Mouse (Mus musculus) heart, embryonic 12.5 days (tissue): ENCODE measurements around the gene Oxct2a. TPM values are rescaled to one million over a fixed set of nuclear protein-coding genes. Genes with fewer than 3 reads are reported as not detected.
"Not testable (repeated sequence)": the region's sequence is repeated elsewhere in the genome, so short reads cannot be mapped to it uniquely, and the experiment has no call there.

Experiments used
- ATAC-seq: fragments of 200-750 bp; cut with Nextera tagmentation; 2 replicates; pipeline ENCODE4 v1.8.0; 2017; ENCODE audit warnings: moderate TSS enrichment, moderate library complexity; ENCODE audit not compliant: insufficient number of reproducible peaks, low FRiP score
- H3K27ac ChIP-seq: fragments of 300-500 bp; sonication (generic); 2 replicates; pipeline ENCODE4 v1.5.1; 2016; ENCODE audit warnings: mild to moderate bottlenecking, moderate library complexity; ENCODE audit not compliant: poor library complexity, severe bottlenecking
- H3K27me3 ChIP-seq: fragments of 300-500 bp; sonication (generic); replicated peaks from 2 replicates; pipeline ENCODE4 v1.6.1; 2016; ENCODE audit warnings: mild to moderate bottlenecking, moderate library complexity
- H3K36me3 ChIP-seq: fragments of 300-500 bp; sonication (generic); 2 replicates; pipeline ENCODE4 v1.6.1; 2016; ENCODE audit warnings: mild to moderate bottlenecking, moderate library complexity
- H3K4me1 ChIP-seq: fragments of 300-500 bp; sonication (generic); replicated peaks from 2 replicates; pipeline ENCODE4 v1.6.1; 2016; ENCODE audit warnings: mild to moderate bottlenecking
- H3K4me2 ChIP-seq: fragments of 300-500 bp; sonication (generic); 2 replicates; pipeline ENCODE4 v1.6.1; 2016; ENCODE audit warnings: mild to moderate bottlenecking, moderate library complexity
- H3K4me3 ChIP-seq: fragments of 300-500 bp; sonication (generic); 2 replicates; pipeline ENCODE4 v1.5.1; 2016; ENCODE audit warnings: mild to moderate bottlenecking
- H3K9ac ChIP-seq: fragments of 300-500 bp; sonication (generic); 2 replicates; pipeline ENCODE4 v1.6.1; 2016; ENCODE audit warnings: mild to moderate bottlenecking, moderate library complexity
- H3K9me3 ChIP-seq: fragments of 300-500 bp; sonication (generic); replicated peaks from 2 replicates; pipeline ENCODE4 v1.6.1; 2016; ENCODE audit warnings: mild to moderate bottlenecking, moderate library complexity
- WGBS: fragments of 180-500 bp; shearing (Covaris S2); methylation state at CpG from one replicate; pipeline ENCODE4 v1.1.7; 2016; 5-methylcytosine and 5-hydroxymethylcytosine counted together
- polyA plus RNA-seq: library from polyadenylated mRNA; unstranded; fragments of >200 nt; fragmentation: Nextera tagmentation; extraction: Ambion mirVana; gene quantifications from 2 replicates; pipeline ENCODE4 v1.2.1, GENCODE M21; 2016

Oxct2a gene
- polyA plus RNA-seq, 1 experiment from 2014 or later, result not detected

DNA sequence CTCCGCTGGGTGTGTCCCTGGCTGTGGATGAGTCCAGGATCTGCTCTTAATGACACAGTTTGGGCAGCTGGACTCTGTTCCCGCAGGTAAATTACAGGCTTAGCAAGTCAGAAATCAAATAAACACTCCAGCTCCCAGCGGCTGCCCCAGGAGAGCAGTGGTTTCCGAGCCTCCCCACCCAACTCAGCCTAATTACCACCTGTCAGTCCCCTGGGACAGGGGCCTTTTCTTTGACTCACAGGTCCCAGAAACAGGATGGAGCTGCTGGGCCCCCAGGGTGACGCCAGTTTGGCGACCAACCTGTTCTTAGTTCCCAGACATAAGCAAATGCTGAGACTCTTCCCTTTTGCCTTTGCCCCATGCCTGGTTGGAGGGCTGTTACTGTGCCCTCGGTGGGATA, 11.6 kb downstream of the Oxct2a start:
- Histone ChIP-seq H3K36me3 (0 out of 2 replicates have a peak, but pooled peaks cover 3% of the 10 kb centered on the region), H3K9ac (no peak overlapping the region), H3K4me2 (no peak overlapping the region), H3K9me3 (0 out of 2 replicates have a peak, but pooled peaks cover 3% of the 10 kb centered on the region), H3K4me1 (peaks cover 24% of the 10 kb centered on the region), H3K4me3 (no peak overlapping the region), H3K27me3 (no peaks in the 10 kb centered on the region), H3K27ac (no peak overlapping the region)
- 85% methylated on average over 7 of the region's 7 CpGs for WGBS
- no peak for ATAC-seq

DNA sequence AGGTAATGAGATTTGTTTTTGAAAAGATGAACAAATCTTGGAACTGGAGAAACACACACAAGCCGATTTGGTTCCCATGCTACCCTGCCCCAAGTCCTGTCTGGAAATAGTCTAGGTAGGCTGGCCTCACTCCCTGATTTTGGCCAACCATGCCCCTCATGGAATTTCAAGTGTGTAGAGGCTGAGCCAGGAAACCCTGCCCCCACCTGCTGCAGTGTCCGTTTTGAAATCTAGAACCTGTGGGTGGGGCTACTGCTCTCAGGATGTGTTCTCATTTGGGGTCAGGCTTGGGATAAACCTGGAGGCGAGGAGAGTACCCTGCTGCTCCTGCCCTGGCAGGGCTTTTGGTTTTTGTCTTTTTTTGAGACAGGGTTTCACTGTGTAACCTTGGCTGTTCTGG, 15.1 kb downstream of the Oxct2a start:
- Histone ChIP-seq H3K4me1 (peaks cover 23% of the 10 kb centered on the region), H3K27me3 (no peaks in the 10 kb centered on the region), H3K9ac (no peak overlapping the region), H3K36me3 (peaks cover 19% of the 10 kb centered on the region), H3K4me3 (no peak overlapping the region), H3K27ac (no peak overlapping the region), H3K9me3 (0 out of 2 replicates have a peak, but pooled peaks cover 9% of the 10 kb centered on the region), H3K4me2 (no peak overlapping the region)
- no peak for ATAC-seq
- 45% methylated on average over 3 of the region's 3 CpGs for WGBS

DNA sequence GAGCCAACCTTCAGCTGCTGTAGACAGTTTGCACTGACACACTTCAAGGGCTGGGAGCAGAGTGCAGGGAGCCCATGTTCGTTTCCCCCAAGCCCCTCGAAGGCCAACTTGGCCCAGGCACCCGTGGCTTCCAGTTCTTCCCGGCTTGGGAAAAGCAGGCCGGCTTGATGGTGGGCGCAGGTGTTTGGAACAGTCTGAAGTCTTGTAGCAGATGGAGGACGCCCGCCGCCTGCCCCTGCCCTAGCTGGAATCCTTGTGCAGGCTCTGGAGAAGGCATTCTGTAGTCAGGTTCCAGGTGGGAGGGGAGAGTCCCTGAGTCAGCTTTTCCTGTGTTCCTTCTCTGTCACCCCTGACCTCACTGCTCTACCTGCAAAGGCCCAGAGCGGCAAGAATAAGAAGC, 16.4 kb downstream of the Oxct2a start:
- WGBS, result 90% methylated on average over 10 of the region's 10 CpGs
- peaks cover 18% of the 10 kb centered on the region for H3K4me1 ChIP-seq
- no peak overlapping the region for H3K4me2 ChIP-seq
- H3K9ac ChIP-seq, result no peak overlapping the region
- no peak for ATAC-seq
- no peak overlapping the region for H3K4me3 ChIP-seq
- H3K27ac ChIP-seq, result no peak overlapping the region
- H3K27me3 ChIP-seq, result no peaks in the 10 kb centered on the region
- H3K36me3 ChIP-seq, result peaks cover 32% of the 10 kb centered on the region
- 0 out of 2 replicates have a peak, but pooled peaks cover 9% of the 10 kb centered on the region for H3K9me3 ChIP-seq

DNA sequence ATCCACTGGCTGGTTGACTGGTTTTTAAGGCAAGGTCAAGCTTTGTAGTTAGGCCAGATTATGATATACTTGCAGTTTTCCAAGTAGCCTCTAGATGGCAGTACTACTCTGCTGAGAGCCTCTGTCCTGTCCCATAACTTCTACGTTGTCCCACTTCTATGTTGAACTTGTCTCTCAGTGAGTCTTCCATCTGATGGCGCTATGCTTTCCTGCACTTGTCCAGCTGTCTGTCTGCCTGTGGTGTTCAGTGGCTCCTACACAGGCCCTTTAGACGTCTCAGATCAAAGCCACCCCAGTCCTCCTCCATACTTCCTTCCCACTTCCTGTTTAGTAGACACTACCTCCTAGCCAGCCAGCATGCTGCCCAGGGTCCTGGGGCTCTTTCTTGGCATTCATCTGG, 17.6 kb downstream of the Oxct2a start:
- Histone ChIP-seq H3K9me3 (0 out of 2 replicates have a peak, but pooled peaks cover 5% of the 10 kb centered on the region), H3K4me1 (peaks cover 18% of the 10 kb centered on the region), H3K4me3 (no peak overlapping the region), H3K27ac (no peak overlapping the region), H3K9ac (no peak overlapping the region), H3K36me3 (peaks cover 37% of the 10 kb centered on the region), H3K27me3 (no peaks in the 10 kb centered on the region), H3K4me2 (no peak overlapping the region)
- 0 out of 2 replicates have a peak, but pooled peaks have one; percentile 15 for ATAC-seq
- WGBS, result 28% methylated on average over 3 of the region's 3 CpGs

DNA sequence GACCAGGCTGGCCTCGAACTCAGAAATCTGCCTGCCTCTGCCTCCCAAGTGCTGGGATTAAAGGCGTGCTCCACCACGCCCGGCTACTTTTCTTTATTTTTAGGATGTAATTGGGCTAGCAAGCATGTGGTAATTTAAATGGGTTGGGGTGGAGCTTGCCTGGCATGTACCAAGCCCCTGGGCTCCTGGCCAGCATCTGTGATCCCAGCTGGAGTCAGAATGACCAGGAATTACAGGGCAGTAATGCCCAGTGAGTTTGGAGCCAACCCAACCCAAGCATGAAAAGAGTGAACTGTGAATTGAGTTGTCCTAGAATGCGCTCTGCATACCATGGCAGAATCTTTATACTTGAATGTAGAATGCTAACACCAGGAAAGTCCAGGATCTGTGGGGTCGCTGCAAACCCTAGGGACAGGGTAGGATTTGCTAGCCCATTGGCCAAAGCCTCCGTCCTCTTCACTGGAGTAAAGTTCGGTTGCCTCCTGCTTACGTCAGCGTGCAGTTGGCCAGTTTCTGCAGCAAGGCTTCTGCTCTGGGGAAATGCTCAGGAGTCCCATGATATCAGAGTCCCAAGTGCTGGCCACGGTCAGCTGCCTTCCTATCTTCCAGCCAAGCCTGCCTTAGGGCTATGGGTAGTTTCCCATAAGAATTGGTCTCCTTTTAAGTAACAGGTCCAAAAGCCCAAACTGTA, 24.3 kb downstream of the Oxct2a start:
- no peak overlapping the region for H3K4me3 ChIP-seq
- peaks cover 93% of the 10 kb centered on the region for H3K36me3 ChIP-seq
- no peak overlapping the region for H3K9ac ChIP-seq
- no peak overlapping the region for H3K27ac ChIP-seq
- 0 out of 2 replicates have a peak, but pooled peaks cover 5% of the 10 kb centered on the region for H3K9me3 ChIP-seq
- 93% methylated on average over 11 of the region's 11 CpGs for WGBS
- no peak for ATAC-seq
- H3K27me3 ChIP-seq, result no peaks in the 10 kb centered on the region
- no peak overlapping the region for H3K4me2 ChIP-seq
- H3K4me1 ChIP-seq, result no peaks in the 10 kb centered on the region

DNA sequence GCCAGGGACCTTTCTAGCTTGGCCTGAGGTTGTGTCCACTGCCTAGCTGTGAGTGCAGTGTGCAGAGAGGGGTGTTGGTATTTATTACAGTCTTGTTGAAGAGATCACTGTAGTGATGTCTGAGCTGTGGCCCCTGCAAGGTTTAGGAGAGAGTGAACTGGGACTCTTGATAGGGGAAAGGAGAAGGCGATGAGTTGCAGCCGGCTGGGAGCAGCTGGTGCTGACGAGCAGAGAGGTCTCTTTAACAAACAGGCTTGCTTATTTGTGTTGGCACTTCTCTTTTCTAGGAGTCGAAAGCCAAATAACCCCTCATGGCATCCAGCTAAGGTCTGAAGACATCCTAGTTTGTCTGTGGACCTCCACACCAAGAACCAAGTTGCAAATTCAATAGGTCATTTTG, 25.2 kb downstream of the Oxct2a start:
- H3K36me3 ChIP-seq, result peaks cover 92% of the 10 kb centered on the region
- WGBS, result 65% methylated on average over 4 of the region's 4 CpGs

DNA sequence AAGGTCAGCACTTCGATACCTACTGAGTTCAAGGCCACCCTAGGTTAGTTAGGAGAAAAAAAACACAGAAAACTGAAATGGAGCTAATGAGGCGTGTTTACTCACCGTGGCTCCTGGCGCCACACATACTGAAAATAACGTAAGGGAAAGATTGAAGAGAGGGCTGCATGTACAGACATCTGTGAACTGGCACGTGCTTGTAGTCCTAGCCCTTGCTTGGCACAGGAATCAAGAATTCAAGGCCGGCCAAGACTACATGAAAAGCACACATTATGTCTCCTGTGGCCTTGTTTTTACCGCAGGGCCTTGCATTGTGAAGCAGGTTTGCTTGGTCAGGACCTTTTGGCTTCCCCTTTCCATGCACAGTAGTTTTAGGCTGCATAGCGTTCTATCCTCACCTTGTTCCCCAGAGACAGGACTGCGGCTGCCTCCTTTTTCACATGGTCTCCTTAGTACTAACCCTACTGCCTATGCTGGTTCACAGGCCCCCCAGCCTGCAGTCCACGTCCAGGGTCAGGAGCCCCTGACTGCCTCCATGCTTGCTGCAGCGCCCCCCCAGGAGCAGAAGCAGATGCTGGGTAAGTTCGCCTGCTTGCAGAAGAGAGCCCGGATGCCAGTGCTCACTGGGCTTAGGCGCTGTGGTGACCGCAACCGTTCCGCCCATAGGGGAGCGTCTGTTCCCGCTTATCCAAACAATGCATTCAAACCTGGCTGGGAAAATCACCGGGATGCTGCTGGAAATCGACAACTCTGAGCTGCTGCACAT, 26.1 kb downstream of the Oxct2a start:
- ATAC-seq, result no peak
- no peaks in the 10 kb centered on the region for H3K27me3 ChIP-seq
- H3K4me1 ChIP-seq, result no peaks in the 10 kb centered on the region
- no peak overlapping the region for H3K4me3 ChIP-seq
- H3K27ac ChIP-seq, result no peak overlapping the region
- WGBS, result 91% methylated on average over 22 of the region's 22 CpGs
- no peaks in the 10 kb centered on the region for H3K9me3 ChIP-seq
- H3K4me2 ChIP-seq, result no peak overlapping the region
- H3K36me3 ChIP-seq, result peaks cover 92% of the 10 kb centered on the region
- no peak overlapping the region for H3K9ac ChIP-seq

More for the DNA sequence above, 25.2 kb downstream of the Oxct2a start:
- Histone ChIP-seq H3K9ac (no peak overlapping the region), H3K27me3 (no peaks in the 10 kb centered on the region), H3K9me3 (no peaks in the 10 kb centered on the region), H3K4me2 (no peak overlapping the region), H3K27ac (no peak overlapping the region), H3K4me1 (no peaks in the 10 kb centered on the region), H3K4me3 (no peak overlapping the region)
- no peak for ATAC-seq

DNA sequence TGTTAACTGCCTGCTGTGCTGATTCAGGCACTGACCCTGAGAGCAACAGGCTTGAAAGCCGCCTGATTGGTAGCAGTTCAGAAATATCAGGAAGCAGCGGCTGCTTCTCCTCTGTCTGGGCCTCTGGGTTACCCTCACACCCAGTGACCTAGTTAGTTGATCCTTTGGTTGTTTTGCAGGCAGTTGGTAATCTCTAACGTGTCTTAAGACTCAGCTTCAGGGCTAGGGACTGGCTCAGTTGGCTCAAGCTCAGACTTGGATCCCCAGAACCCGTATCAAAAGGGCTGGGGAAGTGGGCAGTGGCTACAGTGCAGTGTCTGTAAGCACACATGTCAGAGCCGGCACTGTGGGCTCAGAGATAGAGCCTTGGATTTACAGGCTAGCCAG, 27.3 kb downstream of the Oxct2a start:
- WGBS, result 81% methylated on average over 5 of the region's 5 CpGs
- H3K4me1 ChIP-seq, result no peaks in the 10 kb centered on the region; the same call in 1 of the 2 replicates
- no peaks in the 10 kb centered on the region for H3K27me3 ChIP-seq
- H3K36me3 ChIP-seq, result peaks cover 94% of the 10 kb centered on the region
- H3K27ac ChIP-seq, result no peak overlapping the region
- no peak for ATAC-seq
- no peak overlapping the region for H3K4me2 ChIP-seq
- no peak overlapping the region for H3K9ac ChIP-seq
- no peak overlapping the region for H3K4me3 ChIP-seq
- no peaks in the 10 kb centered on the region for H3K9me3 ChIP-seq

DNA sequence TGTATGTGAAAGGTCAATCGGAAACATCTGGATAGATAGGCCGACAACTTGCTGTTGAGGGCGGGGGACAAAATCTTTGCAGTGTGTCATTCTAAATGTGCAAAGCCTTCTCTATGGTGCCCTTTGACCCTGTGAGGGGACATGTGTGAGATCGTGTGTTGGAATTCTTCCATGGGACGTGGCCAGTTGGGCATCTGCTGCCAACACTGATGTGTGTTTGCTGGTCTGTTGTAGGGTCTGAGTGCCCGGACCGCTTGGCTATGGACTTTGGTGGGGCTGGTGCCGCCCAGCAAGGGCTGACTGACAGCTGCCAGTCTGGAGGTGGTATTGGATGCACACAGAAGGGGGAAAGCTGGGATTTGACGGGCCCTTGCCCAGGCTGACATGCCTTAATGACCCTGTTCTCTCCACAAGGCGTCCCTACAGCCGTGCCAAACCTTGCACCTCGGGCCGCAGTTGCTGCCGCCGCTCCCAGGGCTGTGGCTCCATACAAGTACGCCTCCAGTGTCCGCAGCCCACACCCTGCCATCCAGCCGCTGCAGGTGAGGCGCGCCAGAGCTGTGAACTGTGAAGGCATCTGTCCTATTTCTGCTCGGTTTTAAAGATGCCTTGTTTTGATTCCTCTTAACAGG, 27.8 kb downstream of the Oxct2a start:
- H3K4me2 ChIP-seq, result no peak overlapping the region
- ATAC-seq, result no peak

DNA sequence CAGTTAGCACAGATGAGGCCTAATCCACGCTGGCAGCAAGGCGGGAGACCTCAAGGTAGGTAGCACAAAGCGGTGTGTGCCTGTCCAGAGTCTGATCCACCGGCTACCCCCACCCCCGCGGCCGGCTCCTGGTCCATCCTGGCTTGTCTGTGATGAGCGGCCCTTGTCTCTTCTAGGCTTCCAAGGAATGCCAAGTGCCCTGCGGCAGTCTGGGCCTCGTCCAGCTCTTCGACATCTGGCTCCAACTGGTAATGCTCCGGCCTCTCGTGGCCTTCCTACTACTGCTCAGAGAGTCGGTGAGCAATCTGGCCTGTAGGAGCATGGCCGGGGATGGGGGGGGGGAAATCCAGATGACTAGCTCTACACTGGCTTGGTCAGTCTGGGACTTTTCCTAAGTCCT, 28.4 kb downstream of the Oxct2a start:
- H3K4me2 ChIP-seq, H3K4me3 ChIP-seq, H3K27me3 ChIP-seq, H3K9ac ChIP-seq, ATAC-seq, H3K9me3 ChIP-seq, H3K4me1 ChIP-seq, H3K27ac ChIP-seq: not testable (repeated sequence)
- 77% methylated on average over 15 of the region's 15 CpGs for WGBS
- H3K36me3 ChIP-seq, result peaks cover 96% of the 10 kb centered on the region

More for the DNA sequence above, 27.8 kb downstream of the Oxct2a start:
- Histone ChIP-seq H3K36me3 (peaks cover 97% of the 10 kb centered on the region), H3K27ac (no peak overlapping the region), H3K9ac (no peak overlapping the region), H3K27me3 (no peaks in the 10 kb centered on the region), H3K4me1 (no peaks in the 10 kb centered on the region; the same call in 1 of the 2 replicates), H3K4me3 (no peak overlapping the region), H3K9me3 (no peaks in the 10 kb centered on the region)
- 89% methylated on average over 21 of the region's 21 CpGs for WGBS
